Mouse (Mus musculus): ENCODE results near the gene Lrch1.

DNA sequence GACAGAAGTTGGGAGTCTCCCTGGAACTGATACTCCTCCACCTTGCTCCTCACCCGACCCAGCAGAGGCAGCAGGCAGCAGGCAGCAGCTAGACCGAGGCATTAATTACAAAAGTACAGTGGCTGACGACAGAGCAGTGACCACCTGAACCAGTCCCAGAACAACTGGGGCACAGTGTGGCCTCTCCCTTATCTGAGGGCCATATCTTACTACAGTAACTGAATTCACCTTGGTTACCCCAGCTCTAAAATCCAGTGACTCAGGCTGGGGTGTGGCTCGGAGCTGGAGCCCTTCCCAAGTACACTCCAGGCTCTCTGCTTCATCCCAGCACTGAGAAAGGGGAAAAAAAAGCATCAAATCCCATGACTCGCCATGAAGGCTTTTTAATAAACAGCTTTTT lies 37.3 kb downstream of the Lrch1 start:
- no peak for TF ChIP-seq CTCF (IDR thresholded peaks at IDR 0.05; ENCODE audit: extremely low read depth, insufficient read depth, low read length)
- no peak for TF ChIP-seq POLR2A (IDR thresholded peaks at IDR 0.05; ENCODE audit: extremely low read depth, insufficient read depth, low read length)
